Mouse (Mus musculus) bone marrow, adult 2 months (tissue): ENCODE results near the gene Gpx4. TPM values are rescaled to one million over a fixed set of nuclear protein-coding genes. Genes with fewer than 3 reads are reported as not detected.
A peak's percentile ranks its signal among the peaks of the same experiment; 100 is the strongest.

Experiments
- H3K27ac ChIP-seq: fragments of 200-500 bp; 2 replicates; pipeline ENCODE4 v1.5.1; 2012; ENCODE audit warnings: low read depth, mild to moderate bottlenecking, control low read depth, inconsistent platforms, low read length; ENCODE audit not compliant: control insufficient read depth, poor library complexity, insufficient read depth
- H3K4me1 ChIP-seq: fragments of 200-500 bp; 2 replicates; pipeline ENCODE4 v1.6.1; 2011; ENCODE audit warnings: low read length; ENCODE audit not compliant: control insufficient read depth, insufficient read depth
- H3K4me3 ChIP-seq: fragments of 200-500 bp; replicated peaks from 2 replicates; pipeline ENCODE3; 2011; ENCODE audit warnings: mild to moderate bottlenecking, low read depth, low read length, control low read depth; ENCODE audit not compliant: control insufficient read depth
- CTCF ChIP-seq: fragments of 200-500 bp; IDR thresholded peaks from 2 replicates; pipeline ENCODE4 v1.5.1; 2011; ENCODE audit warnings: low read length, control low read depth; ENCODE audit not compliant: control insufficient read depth, insufficient read depth
- POLR2A ChIP-seq: fragments of 200-500 bp; IDR thresholded peaks from 2 replicates; pipeline ENCODE4 v1.6.1; 2011; ENCODE audit warnings: low read depth, mild to moderate bottlenecking, control low read depth, low read length, borderline replicate concordance; ENCODE audit not compliant: control insufficient read depth
- WGBS: fragments of 180-500 bp; shearing (Covaris S2); methylation state at CpG from one replicate; pipeline ENCODE4 v1.1.7; 2018; 5-methylcytosine and 5-hydroxymethylcytosine counted together
- polyA plus RNA-seq: library from polyadenylated mRNA; stranded (reverse); fragments of >200 nt; gene quantifications from 2 replicates; pipeline ENCODE4 v1.2.4, GENCODE M21; 2011; ENCODE audit warnings: low replicate concordance; ENCODE audit not compliant: missing spikeins, insufficient read depth, insufficient read length

Gpx4 gene
- polyA plus RNA-seq, 1 experiment = 2,392 TPM

DNA sequence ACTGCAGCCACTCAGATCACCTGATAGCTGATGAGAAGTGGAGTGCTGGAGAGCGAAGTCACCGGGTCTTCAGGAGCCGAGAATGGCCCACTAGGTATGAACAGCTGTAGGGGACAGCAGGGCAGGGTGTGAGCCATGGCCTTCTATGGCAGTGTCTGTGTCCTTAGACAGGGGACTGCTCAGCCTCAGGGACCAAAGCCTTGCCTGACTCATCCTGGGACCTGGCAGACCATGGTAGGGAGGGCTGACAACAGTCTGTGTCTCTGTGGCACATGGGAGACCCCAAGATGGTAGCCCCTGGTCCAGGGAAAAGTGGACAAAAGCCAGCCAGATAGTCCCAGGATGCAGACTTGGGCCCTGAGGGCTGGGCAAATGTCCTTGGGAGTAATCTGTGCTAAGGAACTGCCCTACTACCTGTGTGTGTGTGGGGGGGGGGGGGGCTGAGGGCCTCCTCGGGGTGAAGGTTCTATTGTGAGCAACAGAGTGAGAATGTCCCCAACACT lies 23.0 kb downstream of the Gpx4 start:
- H3K4me1 ChIP-seq = peaks cover 10% of the 10 kb centered on the region
- no peak overlapping the region for H3K4me3 ChIP-seq
- 83% methylated on average over 4 of the region's 4 CpGs for WGBS
- H3K27ac ChIP-seq = no peak overlapping the region
- TF ChIP-seq CTCF (no peak), POLR2A (no peak)

DNA sequence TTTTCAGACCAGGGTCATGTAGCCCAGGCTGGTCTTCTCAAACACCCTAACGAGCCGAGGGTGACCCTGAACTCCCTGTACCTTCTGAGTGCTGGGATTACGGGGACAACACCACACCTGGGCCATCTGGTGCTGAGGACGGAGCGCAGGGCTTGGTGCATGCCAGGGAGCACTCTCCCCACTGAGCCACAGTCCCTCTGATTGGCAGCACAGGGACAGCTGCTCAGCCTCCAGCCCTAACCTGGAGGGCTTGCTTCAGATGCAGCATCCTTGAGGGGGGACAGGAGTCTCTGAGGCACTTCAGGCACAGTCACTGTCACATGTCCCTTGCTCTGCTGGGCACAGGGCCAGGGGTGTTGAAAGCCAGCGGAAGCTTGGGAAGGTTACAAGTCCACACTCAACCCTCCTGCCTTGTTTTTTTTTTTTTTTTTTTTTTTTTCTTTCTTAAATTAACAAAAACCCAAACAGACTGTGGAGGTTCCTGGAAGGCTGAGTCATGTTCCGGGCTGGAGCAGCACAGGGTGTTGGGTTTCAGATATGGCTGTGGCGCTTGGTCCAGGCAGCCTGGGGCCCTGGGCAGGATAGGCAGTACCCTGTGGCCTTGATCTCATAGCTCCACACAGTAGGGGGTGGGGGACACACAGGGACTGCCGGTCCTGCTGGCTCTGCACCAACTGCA lies 24.0 kb downstream of the Gpx4 start:
- peaks cover 12% of the 10 kb centered on the region for H3K4me1 ChIP-seq
- H3K4me3 ChIP-seq = no peak overlapping the region
- WGBS = 42% methylated on average over 9 of the region's 9 CpGs

DNA sequence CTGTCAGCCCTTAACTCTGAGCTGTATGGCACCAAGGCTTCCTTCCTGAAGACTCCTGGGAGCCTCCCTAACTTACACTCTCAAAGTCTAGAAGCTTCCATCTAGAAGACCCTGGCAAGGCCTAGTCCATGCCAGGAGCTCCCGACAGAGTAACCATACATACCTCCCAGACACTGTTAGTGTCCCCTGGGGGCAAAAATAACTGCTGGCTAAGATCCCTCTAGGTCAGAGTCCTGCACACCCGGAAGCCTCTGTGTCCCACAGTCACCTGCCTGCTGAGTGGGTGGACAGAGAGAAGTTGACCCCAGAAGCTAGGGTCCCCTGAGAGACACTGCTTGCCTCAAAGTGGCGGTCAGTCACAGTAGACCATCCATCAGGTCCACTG lies 24.5 kb downstream of the Gpx4 start:
- 37% methylated on average over 3 of the region's 3 CpGs for WGBS
- Histone ChIP-seq H3K4me3 (no peak overlapping the region), H3K4me1 (peaks cover 14% of the 10 kb centered on the region), H3K27ac (peak overlapping the region; percentile 73; the same call in 1 of the 2 replicates)
- TF ChIP-seq CTCF (no peak), POLR2A (no peak)

More for the DNA sequence above, 24.0 kb downstream of the Gpx4 start:
- TF ChIP-seq CTCF (no peak), POLR2A (peak; percentile 16; the same call in 1 of the 2 replicates)
- H3K27ac ChIP-seq = peak overlapping the region; percentile 73; the same call in 1 of the 2 replicates

DNA sequence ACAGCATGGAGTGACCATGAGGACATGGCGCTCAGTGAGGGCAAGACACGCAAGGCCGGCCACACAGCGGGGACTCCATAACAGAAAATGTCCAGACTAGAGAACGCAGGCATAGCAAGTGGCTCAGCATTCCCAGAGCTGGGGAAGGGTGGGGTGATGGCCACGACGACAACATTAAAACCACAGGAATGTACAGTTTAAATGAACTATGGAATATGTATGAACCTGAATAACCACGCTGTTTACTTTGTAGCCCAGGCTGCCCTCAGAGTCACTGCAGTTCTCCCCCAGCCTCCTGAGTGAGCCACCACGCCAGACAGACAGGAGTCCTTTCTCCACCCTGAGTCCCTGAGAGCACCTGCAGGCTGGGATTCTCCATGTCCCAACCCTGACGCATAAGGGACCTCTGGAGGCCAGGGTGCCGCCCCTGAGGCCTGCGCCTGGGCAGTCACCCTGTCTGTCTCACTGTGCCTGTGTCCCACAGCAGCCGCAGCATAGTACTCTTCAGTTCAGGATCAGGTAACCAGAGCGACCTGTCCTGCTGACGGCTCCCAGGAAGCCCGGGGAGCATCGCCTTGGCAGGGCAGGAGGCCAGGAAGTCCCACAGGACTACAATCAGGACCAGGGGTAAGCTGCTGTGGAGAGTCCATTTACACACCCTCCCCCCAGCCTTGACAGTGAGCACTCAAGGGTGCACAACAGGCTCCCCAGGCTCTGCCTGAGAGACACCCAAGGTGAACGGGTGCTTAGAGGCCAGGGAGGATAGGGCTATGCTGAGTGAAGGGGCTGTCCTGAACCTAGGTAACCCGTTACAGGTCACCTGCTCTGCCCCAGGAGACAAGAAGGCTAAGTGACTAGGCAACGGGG lies 25.9 kb downstream of the Gpx4 start:
- H3K27ac ChIP-seq = no peak overlapping the region
- 81% methylated on average over 20 of the region's 20 CpGs for WGBS
- TF ChIP-seq POLR2A (0 out of 2 replicates have a peak, but pooled peaks have one; percentile 6), CTCF (no peak)
- no peak overlapping the region for H3K4me3 ChIP-seq
- peaks cover 14% of the 10 kb centered on the region for H3K4me1 ChIP-seq

DNA sequence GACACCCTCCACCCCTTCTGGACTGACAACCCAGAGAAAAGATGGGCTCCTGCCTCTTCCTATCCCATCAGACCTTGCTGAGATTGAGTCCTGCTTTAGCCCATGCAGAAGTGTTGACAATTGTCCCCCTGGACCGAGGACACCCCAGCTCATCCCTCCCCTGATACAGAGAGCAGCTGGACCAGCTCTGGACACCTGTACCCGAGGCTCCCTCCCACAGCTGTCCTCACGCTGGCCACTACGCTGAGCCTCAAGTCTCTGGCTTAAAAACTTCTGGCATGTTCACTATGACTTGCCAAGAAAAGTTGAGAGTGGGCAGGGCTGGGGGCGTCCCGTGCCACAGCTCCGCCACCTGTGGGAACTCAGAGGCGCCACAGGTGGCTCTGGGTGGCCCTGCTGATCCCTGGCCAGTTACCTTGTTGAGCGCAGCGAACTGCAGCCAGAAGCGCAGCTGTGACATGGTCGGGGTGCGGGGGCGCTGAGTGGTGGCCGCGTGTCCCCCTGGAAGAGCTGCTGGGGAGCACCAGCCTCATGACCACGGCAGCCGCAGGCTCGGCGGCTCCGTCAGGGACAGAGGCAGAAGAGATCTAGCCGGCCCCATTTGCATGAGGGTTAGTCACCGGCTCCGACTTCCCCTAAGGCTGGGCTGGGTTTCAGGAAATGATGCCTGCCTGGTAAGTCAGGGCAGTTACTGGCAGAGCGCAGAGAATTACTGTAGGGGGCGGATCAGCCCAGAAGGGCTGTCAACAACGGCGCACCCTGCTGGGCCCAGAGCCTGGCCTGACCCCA lies 28.0 kb downstream of the Gpx4 start:
- Histone ChIP-seq H3K27ac (peak overlapping the region; percentile 96), H3K4me3 (peak overlapping the region; percentile 64), H3K4me1 (peaks cover 14% of the 10 kb centered on the region)
- TF ChIP-seq POLR2A (peak; percentile 79; the same call in 1 of the 2 replicates), CTCF (peak; percentile 57; the same call in 1 of the 2 replicates)
- 2% methylated on average over 28 of the region's 28 CpGs for WGBS

DNA sequence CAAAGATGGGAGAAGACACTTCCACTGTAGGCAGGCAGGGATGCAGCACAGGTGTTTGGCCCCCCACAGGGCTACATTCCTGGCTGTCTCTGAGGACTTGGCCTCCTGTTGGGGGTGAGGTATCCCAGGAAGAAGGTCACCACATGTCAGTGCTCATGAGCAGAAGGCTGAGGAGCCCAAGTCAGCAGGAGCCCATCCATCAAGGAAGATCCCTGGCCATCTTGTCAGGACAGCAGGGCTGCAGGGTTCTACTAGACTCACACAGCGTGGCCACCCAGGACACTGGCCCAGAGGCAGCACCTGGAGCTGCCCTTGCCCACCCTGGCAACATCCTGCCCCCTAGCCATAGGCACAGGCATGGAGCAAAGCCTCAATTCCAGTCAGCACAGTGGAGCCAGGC lies 29.0 kb downstream of the Gpx4 start:
- H3K4me3 ChIP-seq = no peak overlapping the region
- H3K27ac ChIP-seq = peak overlapping the region; percentile 96
- no peak for TF ChIP-seq CTCF
- TF ChIP-seq POLR2A = no peak
- H3K4me1 ChIP-seq = peaks cover 12% of the 10 kb centered on the region
- WGBS = 90% methylated on average over 1 of the region's 1 CpGs

DNA sequence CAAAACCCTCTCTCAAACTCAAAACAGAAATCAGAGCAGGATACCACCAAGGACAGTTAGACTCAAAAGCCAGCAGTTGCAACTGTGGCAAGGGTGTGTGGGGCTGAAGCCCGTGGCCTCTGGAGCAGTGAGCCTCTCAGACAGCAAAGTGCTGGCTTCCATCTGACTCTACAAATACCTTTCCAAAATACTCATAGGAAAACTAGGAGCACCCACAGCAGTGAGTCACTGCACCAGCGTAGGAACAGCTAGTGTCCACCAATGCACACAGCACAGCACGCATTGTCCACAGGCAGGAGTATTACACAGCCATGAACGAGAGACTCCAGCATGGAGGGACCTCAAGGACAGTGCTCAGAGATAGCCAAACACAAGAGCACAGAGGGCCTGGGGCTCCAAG lies 29.4 kb downstream of the Gpx4 start:
- Histone ChIP-seq H3K4me1 (peaks cover 11% of the 10 kb centered on the region), H3K27ac (peak overlapping the region; percentile 96), H3K4me3 (no peak overlapping the region)
- whole genome bisulfite sequencing = 92% methylated on average over 4 of the region's 4 CpGs
- TF ChIP-seq CTCF (no peak), POLR2A (no peak)
